Mouse (Mus musculus) cerebellum, adult 18-20 months (tissue): ENCODE measurements around the gene Itga3.
"Not testable (repeated sequence)": the region's sequence is repeated elsewhere in the genome, so short reads cannot be mapped to it uniquely, and the experiment has no call there.

ENCODE experiments used
- DNase-seq, 2 experiments: peaks; one replicate each; pipeline ENCODE4 v3.0.0; 2021

The Itga3 gene

GRCm38 (mm10) chr11:95026090-95026542 is 50.5 kb downstream of the Itga3 start:
- no peak for DNase-seq

GRCm38 (mm10) chr11:95025227-95026012 is 51.2 kb downstream of the Itga3 start:
- no peak for DNase-seq

- peak; percentile 90 to 91 for DNase-seq
Measured at GRCm38 (mm10) chr11:95024439-95025184, 52.0 kb downstream of the Itga3 start.

GRCm38 (mm10) chr11:95023481-95023880 is 53.1 kb downstream of the Itga3 start:
- no peak for DNase-seq

GRCm38 (mm10) chr11:95022237-95022992 is 54.2 kb downstream of the Itga3 start:
- DNase-seq, result no peak

GRCm38 (mm10) chr11:95015484-95015883 is 61.1 kb downstream of the Itga3 start:
- no peak for DNase-seq

GRCm38 (mm10) chr11:95012487-95012886 is 64.1 kb downstream of the Itga3 start:
- peak in 1 of 2 experiments; percentile 28 for DNase-seq

GRCm38 (mm10) chr11:95012075-95012474 is 64.5 kb downstream of the Itga3 start:
- DNase-seq, result no peak

- no peak for DNase-seq
Measured at GRCm38 (mm10) chr11:95011416-95011815, 65.2 kb downstream of the Itga3 start.

GRCm38 (mm10) chr11:95010841-95011403 is 65.7 kb downstream of the Itga3 start:
- not testable (repeated sequence) for DNase-seq

- DNase-seq, result peak; percentile 79 to 82
Measured at GRCm38 (mm10) chr11:95010141-95010739, 66.4 kb downstream of the Itga3 start.

- DNase-seq, result peak; percentile 67 to 74
Measured at GRCm38 (mm10) chr11:95009629-95010014, 67.0 kb downstream of the Itga3 start, which contains the start of gene Samd14. Gene Samd14 (plus strand): TSS chr11:95009879.

- no peak for DNase-seq
Measured at GRCm38 (mm10) chr11:95008661-95009628, 67.7 kb downstream of the Itga3 start.

GRCm38 (mm10) chr11:95007418-95007817 is 69.2 kb downstream of the Itga3 start:
- no peak for DNase-seq

- peak; percentile 69 to 70 for DNase-seq
Measured at GRCm38 (mm10) chr11:95006525-95007219, 69.9 kb downstream of the Itga3 start.

- peak in 1 of 2 experiments; percentile 20 for DNase-seq
Measured at GRCm38 (mm10) chr11:95006038-95006437, 70.6 kb downstream of the Itga3 start.

GRCm38 (mm10) chr11:95004937-95005198 is 71.7 kb downstream of the Itga3 start:
- DNase-seq, result peak; percentile 53 to 56

- DNase-seq, result peak in 1 of 2 experiments; percentile 4
Measured at GRCm38 (mm10) chr11:95004136-95004936, 72.3 kb downstream of the Itga3 start.

GRCm38 (mm10) chr11:95002705-95003104 is 73.9 kb downstream of the Itga3 start:
- peak in 1 of 2 experiments; percentile 3 for DNase-seq
